Mouse (Mus musculus): ENCODE data around the gene Schip1.
"Not testable (repeated sequence)": the region's sequence is repeated elsewhere in the genome, so short reads cannot be mapped to it uniquely, and the experiment has no call there.

The Schip1 gene

DNA sequence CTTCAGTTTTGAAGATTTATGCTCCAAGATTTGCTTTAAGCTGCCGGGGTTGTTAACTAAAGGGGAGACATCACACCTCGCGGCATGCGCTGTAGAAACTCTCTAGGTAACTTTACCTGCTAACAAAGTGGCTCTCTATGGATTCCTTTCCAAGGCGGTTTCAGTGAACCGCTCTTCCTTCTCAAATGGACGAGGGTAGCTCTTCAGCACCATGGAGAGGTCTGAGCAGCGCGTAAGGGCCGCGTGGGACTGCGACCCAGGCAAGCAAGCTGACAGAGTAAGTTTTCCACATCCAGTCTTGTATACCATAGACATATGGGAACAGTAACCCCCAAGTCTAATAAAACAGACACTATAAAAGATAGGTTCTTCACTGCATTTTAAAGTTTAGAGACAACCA, at the start of gene Schip1:
Schip1 (plus strand) TSS at position 72 of the 400 bp plus-strand sequence.
- DNase-seq (ENCODE audit: low spot score) = peak; percentile 73

DNA sequence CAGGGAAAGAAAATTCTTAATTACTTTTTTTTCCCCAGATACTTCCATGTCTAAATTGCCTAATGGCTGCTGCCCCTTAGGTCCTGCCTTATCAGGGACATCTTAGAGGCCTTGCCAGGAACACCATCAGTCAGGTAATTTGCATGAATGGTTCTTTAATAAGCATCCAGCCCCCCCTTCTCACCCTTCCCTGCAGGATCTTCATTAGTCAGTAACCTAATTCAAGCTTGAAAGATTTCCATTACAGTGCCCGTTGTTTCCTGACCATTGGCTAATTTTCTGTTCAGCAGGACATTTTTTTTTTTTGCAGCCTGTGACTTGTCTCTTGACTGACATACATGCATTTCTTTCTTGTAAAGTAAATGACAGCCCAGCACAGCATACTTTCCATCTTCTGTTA, 48.8 kb upstream of the Schip1 start:
- peak; percentile 38 for DNase-seq (ENCODE audit: low spot score)

GRCm38 (mm10) chr3:68019401-68019800, 45.2 kb upstream of the Schip1 start:
- no peak for DNase-seq (ENCODE audit: low spot score)

- no peak for DNase-seq (ENCODE audit: low spot score)
Observed at GRCm38 (mm10) chr3:68036097-68036496, 28.5 kb upstream of the Schip1 start.

DNA sequence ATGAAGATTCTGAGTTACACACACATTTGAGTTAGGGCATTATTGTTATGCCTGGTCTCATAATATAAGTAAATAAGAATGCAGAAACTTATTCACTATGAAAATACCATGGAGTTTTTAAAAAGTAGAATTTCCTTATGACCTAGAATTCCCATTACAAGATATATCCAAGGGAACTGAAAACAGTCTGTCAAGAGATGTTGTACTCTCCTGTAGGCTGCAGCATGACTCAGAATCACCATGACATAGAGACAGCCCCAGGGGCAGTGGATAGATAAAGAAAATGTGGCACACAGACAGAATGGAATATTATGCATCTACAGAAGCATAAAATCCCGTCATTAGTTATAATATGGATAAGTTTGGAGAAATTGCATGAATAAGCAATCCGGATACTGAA, 21.7 kb upstream of the Schip1 start:
- DNase-seq (ENCODE audit: low spot score) = no peak

DNA sequence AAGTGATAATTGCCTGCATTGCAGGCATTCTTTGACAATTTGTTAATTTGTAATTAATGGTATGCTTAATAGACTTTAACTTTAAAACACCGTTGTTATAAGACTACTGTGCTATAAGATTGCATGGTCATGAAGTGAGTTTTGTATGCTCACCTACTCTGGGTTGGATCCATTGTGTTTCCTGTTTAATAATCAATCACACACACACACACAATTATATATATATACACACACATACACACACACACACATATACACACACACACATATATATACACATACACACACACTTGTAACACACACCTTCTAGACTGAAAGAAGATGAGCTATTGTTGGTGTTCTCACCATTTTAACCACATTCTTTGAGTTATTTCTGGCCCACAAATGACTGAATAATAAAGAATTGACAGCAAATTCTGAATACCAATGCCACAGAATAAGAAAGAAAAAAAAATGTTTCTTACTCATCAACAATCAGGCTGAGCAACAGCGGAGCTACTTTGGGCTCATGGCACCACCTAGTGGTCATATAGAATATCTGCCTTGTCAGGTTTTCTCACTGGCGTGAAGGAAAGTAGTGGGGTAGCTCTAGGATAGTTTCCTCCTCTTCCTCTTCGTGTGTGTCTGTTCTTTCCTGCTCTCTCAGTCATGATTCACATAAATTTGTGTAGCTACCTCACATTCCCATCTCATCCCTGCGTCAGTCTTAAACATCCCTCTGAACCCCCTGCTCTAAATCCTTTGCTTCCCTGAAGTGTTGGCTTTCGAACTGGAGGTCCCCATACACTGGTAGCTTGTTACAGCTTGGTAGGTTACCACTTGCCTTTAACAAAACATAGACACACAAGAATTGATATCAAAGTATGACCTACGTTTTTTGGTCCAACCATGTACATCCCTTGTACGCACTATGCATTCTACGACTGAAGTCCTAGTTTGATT, 18.9 kb upstream of the Schip1 start:
- peak; percentile 88 for DNase-seq (ENCODE audit: low spot score)

- DNase-seq (ENCODE audit: low spot score) = peak; percentile 74
Observed at GRCm38 (mm10) chr3:68053538-68053937, 11.1 kb upstream of the Schip1 start.

DNA sequence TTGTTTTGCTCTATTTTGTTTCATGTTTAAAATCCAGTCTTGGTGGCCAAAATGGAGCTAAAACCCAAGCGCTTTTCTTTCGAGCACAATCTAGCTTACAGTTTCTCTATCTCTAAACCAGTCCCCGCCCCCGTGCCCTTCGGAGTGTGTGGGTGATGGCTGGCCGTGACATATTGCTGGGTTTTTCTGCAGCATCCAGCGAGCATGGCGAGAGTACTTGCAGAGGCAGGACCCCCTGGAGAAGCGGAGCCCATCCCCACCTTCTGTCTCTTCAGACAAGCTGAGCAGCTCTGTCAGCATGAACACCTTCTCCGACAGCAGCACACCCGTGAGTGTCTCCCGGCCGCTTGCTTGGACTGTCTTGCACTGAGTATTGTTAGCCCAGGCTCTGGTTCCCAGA, 9.5 kb upstream of the Schip1 start:
- DNase-seq (ENCODE audit: low spot score) = no peak

DNA sequence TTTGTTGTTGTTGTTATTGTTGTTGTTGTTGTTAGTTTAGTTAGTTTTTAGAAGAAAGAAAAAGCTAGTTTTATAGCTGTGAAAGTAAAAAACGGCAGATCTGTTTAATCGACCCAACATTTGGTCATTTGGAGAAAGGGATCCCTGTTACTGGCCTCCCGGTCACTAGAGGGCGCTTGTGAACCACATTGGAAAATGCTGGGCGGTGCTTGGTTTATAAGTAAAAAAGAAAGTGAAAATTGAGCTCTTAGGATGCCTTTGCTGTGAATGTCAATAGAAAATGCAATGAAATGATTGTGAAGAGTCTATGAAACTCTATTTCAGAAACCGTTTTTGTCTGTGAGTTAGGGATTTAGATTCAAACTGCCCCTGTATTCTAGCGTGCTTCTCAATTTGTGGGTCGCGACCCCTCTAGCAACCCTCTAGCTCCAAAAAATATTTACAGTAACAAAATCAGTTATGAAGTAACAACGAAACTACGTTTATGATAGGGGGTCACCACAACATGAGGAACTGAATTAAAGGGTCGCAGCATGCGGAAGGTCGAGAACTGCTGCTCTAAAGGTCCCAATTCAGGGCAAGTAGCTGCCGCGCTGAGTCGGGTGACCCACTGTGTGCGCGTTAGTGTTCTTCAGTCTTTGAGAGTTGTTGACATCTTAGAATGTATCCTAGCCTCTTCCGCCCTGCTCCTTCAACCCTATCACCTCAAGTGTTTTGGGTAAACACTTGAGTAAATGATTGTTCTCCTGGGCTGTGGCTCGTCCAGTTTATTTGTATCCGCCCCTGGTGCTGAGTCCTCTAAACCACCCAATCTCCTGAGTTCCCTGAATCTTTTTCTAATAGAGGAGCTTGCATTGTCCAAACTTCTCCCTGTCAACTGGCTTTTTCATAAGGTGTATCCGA, 8.0 kb upstream of the Schip1 start:
- peak; percentile 87 for DNase-seq (ENCODE audit: low spot score)

GRCm38 (mm10) chr3:68059162-68059800, 5.3 kb upstream of the Schip1 start:
- peak; percentile 78 for DNase-seq (ENCODE audit: low spot score)

DNA sequence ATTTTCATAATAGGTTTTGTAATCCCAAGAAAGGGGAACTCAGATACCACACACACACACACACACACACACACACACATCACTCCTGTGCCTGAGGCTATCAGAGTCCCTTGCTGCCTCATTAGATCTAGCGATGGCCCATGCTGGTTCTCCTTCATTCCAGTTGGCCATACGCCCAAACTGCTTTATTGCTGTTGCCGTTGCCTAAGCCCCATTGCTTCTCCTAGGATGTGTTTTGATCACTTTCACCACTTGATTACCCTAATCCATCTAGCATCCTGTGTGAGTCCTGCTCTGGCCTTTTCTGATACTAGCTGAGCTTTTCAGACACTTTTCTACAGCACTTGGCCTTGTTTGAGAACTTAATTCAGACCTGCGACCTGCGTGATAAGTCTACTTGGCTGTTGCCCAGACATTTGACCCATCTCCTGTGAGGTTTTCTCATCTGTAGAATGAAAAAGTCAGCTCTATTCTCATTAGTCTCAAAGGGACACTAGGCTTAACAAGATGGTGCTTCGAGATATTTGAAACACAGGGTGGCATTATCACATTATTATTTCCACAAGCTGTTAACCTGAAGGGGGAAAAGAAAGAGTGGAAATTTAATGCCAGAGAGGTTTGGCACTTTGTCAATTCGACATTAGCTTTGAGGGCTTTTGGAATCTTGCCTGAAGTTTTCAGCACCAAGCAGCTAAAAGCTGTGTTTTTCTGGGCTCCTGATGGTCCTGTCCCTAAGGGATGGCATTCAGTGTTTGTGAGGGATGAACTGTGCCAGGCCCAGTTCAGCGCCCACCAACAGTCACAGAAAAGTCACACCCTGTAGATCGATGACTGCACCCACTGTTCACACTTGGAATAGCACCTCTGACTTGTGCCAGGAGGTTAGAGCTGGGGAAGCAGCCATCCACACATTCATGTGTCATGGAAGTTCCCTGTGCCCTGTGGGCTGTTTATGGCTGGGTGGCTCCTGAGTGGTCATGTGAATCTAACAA, 7.1 kb downstream of the Schip1 start:
- DNase-seq (ENCODE audit: low spot score) = no peak

DNA sequence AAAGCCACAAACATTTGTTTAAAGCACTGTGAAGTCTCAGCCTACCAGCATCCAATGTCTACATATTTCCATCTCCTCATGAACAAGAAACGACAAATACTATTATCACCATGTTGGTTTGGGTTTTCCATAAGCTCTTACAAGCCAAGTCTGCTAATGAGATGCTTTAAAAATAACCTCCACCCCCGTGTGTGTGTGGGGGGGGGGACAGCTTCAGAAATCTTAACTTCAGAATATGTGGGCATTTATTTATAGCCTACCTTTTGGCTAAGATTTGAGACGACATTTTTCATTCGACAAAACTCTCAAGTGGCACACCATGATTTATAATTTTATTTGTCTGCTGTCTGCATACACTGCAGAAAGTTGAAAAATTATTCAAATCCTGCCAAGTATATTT, 12.8 kb downstream of the Schip1 start:
- no peak for DNase-seq (ENCODE audit: low spot score)

DNA sequence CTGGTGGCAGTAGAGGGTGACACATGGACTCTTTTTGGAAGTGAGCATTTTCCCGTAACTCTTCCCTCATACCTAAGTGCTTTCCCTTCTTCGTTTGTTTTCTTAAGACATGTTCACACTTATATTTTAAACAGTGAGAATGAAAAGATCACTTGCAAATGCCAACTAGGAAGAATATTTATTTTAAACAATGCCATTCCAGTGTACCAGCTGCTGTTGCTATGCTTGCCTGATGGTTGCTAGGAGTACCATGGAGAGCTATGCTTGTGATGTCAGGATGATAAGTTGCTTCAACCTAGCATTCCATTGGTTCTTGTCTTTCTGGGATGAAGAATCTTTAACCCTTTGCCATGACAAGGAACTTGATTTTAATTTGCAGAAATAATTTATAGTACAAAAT, 20.4 kb downstream of the Schip1 start:
- no peak for DNase-seq (ENCODE audit: low spot score)

DNA sequence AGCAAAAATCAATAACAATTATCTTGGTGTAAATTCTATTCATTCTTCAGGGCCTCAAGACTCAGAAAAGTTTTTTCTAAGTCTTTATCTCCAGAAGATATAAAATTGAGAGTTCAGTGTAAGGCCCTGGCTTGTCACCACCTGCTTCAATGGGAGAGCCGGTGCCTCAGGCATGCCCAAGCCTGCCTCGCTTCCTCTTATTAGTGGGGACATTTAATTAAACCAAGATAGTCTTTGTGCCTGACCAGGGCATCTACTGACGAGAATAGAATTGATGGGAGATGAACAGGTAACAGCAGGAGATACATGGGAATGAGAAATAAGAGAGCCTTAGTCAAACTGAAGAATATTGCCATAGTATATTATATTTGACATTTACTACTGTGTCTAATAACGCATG, 27.5 kb downstream of the Schip1 start:
- DNase-seq (ENCODE audit: low spot score) = no peak

- DNase-seq (ENCODE audit: low spot score) = no peak
Observed at GRCm38 (mm10) chr3:68096724-68097431, 32.3 kb downstream of the Schip1 start.

DNA sequence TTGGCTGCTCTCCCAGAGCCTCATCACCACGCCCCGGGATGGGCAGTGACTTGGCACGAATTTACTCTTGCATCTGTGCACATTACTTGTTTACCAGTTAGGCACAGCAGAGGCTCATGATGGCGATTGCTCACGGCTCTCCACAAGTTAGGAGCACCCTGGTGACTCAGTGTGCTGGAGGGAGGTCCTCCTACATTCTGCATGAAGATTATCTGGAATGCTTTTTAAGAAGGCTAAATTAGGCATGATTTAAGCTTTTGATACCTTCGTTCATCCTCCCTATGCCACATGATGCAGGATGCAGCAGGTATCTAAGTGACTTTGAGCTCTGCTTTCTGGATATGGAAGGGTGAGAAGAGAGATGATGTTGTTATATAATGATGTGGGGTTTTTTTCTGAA, 35.0 kb downstream of the Schip1 start:
- not testable (repeated sequence) for DNase-seq (ENCODE audit: low spot score)

DNA sequence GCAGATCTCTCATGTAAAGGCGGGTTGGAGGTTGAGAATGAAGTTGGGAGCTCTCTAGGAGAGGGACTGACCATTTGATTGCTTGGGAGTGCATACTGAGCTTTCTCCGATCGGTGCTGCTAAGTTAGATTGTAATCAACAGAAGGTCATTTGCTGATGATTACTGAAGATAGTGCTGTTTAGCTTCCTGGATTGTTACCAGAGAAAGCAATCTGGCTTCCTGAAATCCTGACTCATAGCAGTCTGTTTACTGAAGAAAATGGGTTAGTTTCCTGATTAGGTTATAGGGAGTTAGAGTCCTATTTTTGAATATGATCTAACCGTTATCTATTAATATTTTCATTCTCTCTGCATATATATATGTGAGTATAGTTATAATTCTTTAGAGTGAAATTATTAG, 36.7 kb downstream of the Schip1 start:
- DNase-seq (ENCODE audit: low spot score) = no peak

- DNase-seq (ENCODE audit: low spot score) = no peak
Observed at GRCm38 (mm10) chr3:68105081-68105685, 40.6 kb downstream of the Schip1 start.

DNA sequence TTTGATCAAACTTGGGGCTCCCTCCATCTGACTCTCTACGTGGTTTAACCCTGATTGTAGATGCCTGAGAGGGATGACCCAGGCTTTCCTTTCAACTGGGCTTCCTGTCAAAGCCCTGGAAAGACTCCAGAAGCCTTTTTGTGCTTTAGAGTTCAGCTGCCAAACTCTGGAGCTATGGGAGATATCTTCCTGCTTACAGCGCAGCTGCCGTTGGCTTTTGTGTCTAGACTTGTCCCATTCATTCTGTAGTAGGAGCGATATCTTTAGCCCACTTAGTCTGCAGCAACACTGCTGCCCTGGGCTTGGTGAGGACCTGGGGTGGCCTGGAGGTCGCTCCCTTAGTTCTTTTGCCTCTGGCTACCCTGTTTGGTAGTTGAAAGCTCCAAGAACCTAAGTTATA, 56.7 kb downstream of the Schip1 start:
- DNase-seq (ENCODE audit: low spot score) = no peak

- DNase-seq (ENCODE audit: low spot score) = no peak
Observed at GRCm38 (mm10) chr3:68126284-68126856, 61.8 kb downstream of the Schip1 start.

Data from retina, embryonic 14.5 days (tissue).